Mouse (Mus musculus): Measurements from ENCODE around the gene Pgs1.
A peak's percentile ranks its signal among the peaks of the same experiment; 100 is the strongest.

Gene Pgs1

GRCm38 (mm10) chr11:118004217-118004616, 18.1 kb downstream of the Pgs1 start:
- no peak for DNase-seq

- no peak for DNase-seq
Observed at GRCm38 (mm10) chr11:118007460-118008143, 21.5 kb downstream of the Pgs1 start.

- no peak for DNase-seq
Observed at GRCm38 (mm10) chr11:118008144-118008805, 22.2 kb downstream of the Pgs1 start.

- DNase-seq, result no peak
Observed at GRCm38 (mm10) chr11:118008843-118009242, 22.8 kb downstream of the Pgs1 start.

GRCm38 (mm10) chr11:118009865-118010571, 23.9 kb downstream of the Pgs1 start:
- no peak for DNase-seq

- DNase-seq, result no peak
Observed at GRCm38 (mm10) chr11:118012595-118012994, 26.5 kb downstream of the Pgs1 start.

GRCm38 (mm10) chr11:118013339-118013738, 27.2 kb downstream of the Pgs1 start:
- no peak for DNase-seq

GRCm38 (mm10) chr11:118014391-118014995, 28.4 kb downstream of the Pgs1 start:
- no peak for DNase-seq

- no peak for DNase-seq
Observed at GRCm38 (mm10) chr11:118015381-118016145, 29.5 kb downstream of the Pgs1 start.

GRCm38 (mm10) chr11:118018328-118018727, 32.2 kb downstream of the Pgs1 start:
- DNase-seq, result peak; percentile 31

GRCm38 (mm10) chr11:118021806-118022205, 35.7 kb downstream of the Pgs1 start:
- peak; percentile 69 for DNase-seq

GRCm38 (mm10) chr11:118023475-118023874, 37.4 kb downstream of the Pgs1 start:
- DNase-seq, result no peak

GRCm38 (mm10) chr11:118024111-118024510, 38.0 kb downstream of the Pgs1 start:
- no peak for DNase-seq

- no peak for DNase-seq
Observed at GRCm38 (mm10) chr11:118029170-118029569, 43.1 kb downstream of the Pgs1 start.

GRCm38 (mm10) chr11:118031134-118031533, 45.0 kb downstream of the Pgs1 start:
- DNase-seq, result no peak

GRCm38 (mm10) chr11:118034395-118034794, 48.3 kb downstream of the Pgs1 start:
- DNase-seq, result no peak

- no peak for DNase-seq
Observed at GRCm38 (mm10) chr11:118035068-118035467, 49.0 kb downstream of the Pgs1 start.

- no peak for DNase-seq
Observed at GRCm38 (mm10) chr11:118042791-118043190, 56.7 kb downstream of the Pgs1 start.

GRCm38 (mm10) chr11:118043293-118043907, 57.3 kb downstream of the Pgs1 start:
- peak; percentile 66 for DNase-seq

GRCm38 (mm10) chr11:118049641-118050040, 63.5 kb downstream of the Pgs1 start:
- no peak for DNase-seq

GRCm38 (mm10) chr11:118050174-118050573, 64.1 kb downstream of the Pgs1 start:
- no peak for DNase-seq

GRCm38 (mm10) chr11:118058367-118058766, 72.3 kb downstream of the Pgs1 start:
- DNase-seq, result no peak
